Mouse (Mus musculus) liver, postnatal 0 days (tissue): ENCODE data around the gene Samd1. TPM values are rescaled to one million over a fixed set of nuclear protein-coding genes. Genes with fewer than 3 reads are reported as not detected.

Source experiments
- ATAC-seq: fragments of 200-750 bp; cut with Nextera tagmentation; 2 replicates; pipeline ENCODE4 v1.8.0; 2017; ENCODE audit warnings: mild to moderate bottlenecking, moderate library complexity
- DNase-seq: peaks from one replicate; pipeline ENCODE4 v3.0.0-alpha.2; 2016
- H3K27ac ChIP-seq: fragments of 300-500 bp; sonication (generic); 2 replicates; pipeline ENCODE4 v1.5.1; 2014; ENCODE audit warnings: antibody characterized with exemption, moderate library complexity, mild to moderate bottlenecking, low read depth
- H3K27me3 ChIP-seq: fragments of 300-500 bp; sonication (generic); 2 replicates; pipeline ENCODE4 v1.6.1; 2014; ENCODE audit warnings: low read length, control low read depth, mixed read lengths; ENCODE audit not compliant: insufficient read depth
- H3K36me3 ChIP-seq: fragments of 300-500 bp; sonication (generic); replicated peaks from 2 replicates; pipeline ENCODE4 v1.6.1; 2014; ENCODE audit warnings: mild to moderate bottlenecking, control low read depth, low read length, moderate library complexity, mixed read lengths; ENCODE audit not compliant: insufficient read depth
- H3K4me1 ChIP-seq: fragments of 300-500 bp; sonication (generic); 2 replicates; pipeline ENCODE4 v1.6.1; 2014; ENCODE audit warnings: antibody characterized with exemption, mild to moderate bottlenecking, control low read depth; ENCODE audit not compliant: insufficient read depth
- H3K4me2 ChIP-seq: fragments of 300-500 bp; sonication (generic); 2 replicates; pipeline ENCODE4 v1.6.1; 2014; ENCODE audit warnings: low read depth, mild to moderate bottlenecking, low read length, moderate library complexity, mixed read lengths
- H3K4me3 ChIP-seq: fragments of 300-500 bp; sonication (generic); 2 replicates; pipeline ENCODE4 v1.5.1; 2014; ENCODE audit warnings: low read depth, low read length
- H3K9ac ChIP-seq: fragments of 300-500 bp; sonication (generic); replicated peaks from 2 replicates; pipeline ENCODE4 v1.6.1; 2014; ENCODE audit warnings: mild to moderate bottlenecking, moderate library complexity
- H3K9me3 ChIP-seq: fragments of 300-500 bp; sonication (generic); 2 replicates; pipeline ENCODE4 v1.6.1; 2016; ENCODE audit warnings: mild to moderate bottlenecking, control low read depth, low read length, mixed read lengths
- CTCF ChIP-seq: sonication (generic); IDR thresholded peaks from 2 replicates; pipeline ENCODE4 v1.5.1; 2016; ENCODE audit warnings: antibody characterized with exemption, low read depth
- EP300 ChIP-seq: IDR thresholded peaks from 2 replicates; pipeline ENCODE4 v1.6.1; 2016; ENCODE audit warnings: antibody characterized with exemption, low read depth, mild to moderate bottlenecking
- WGBS: fragments of 180-500 bp; shearing (Covaris S2); extraction: QIAGEN DNeasy Blood & Tissue Kit; methylation state at CpG from one replicate; pipeline ENCODE4 v1.1.7; 2014; ENCODE audit not compliant: insufficient replicate concordance; 5-methylcytosine and 5-hydroxymethylcytosine counted together
- polyA plus RNA-seq: library from polyadenylated mRNA; unstranded; fragments of >200 nt; fragmentation: Nextera tagmentation; extraction: Ambion mirVana; gene quantifications from 2 replicates; pipeline ENCODE4 v1.2.1, GENCODE M21; 2015

Gene Samd1
- polyA plus RNA-seq, 1 experiment from 2014 or later, result 3.5 TPM

GRCm38 (mm10) chr8:83964015-83964765, 33.3 kb upstream of the Samd1 start:
- no peaks in the 10 kb centered on the region for H3K27me3 ChIP-seq
- H3K27ac ChIP-seq, result no peak overlapping the region
- DNase-seq, result peak; percentile 41
- H3K4me1 ChIP-seq, result 0 out of 2 replicates have a peak, but pooled peaks cover 6% of the 10 kb centered on the region
- H3K9me3 ChIP-seq, result no peaks in the 10 kb centered on the region
- TF ChIP-seq CTCF (no peak), EP300 (no peak)
- no peak overlapping the region for H3K4me2 ChIP-seq
- WGBS, result 78% methylated on average over 5 of the region's 5 CpGs
- H3K9ac ChIP-seq, result no peak overlapping the region
- peaks cover 35% of the 10 kb centered on the region for H3K36me3 ChIP-seq
- no peak overlapping the region for H3K4me3 ChIP-seq
- ATAC-seq, result peak; percentile 78

GRCm38 (mm10) chr8:83967701-83968100, 29.8 kb upstream of the Samd1 start:
- H3K4me3 ChIP-seq, result no peak overlapping the region
- peaks cover 38% of the 10 kb centered on the region for H3K36me3 ChIP-seq
- peaks cover 15% of the 10 kb centered on the region for H3K4me1 ChIP-seq
- ATAC-seq, result no peak
- H3K27ac ChIP-seq, result no peak overlapping the region
- no peaks in the 10 kb centered on the region for H3K27me3 ChIP-seq
- 92% methylated on average over 7 of the region's 7 CpGs for WGBS
- H3K9ac ChIP-seq, result no peak overlapping the region
- H3K9me3 ChIP-seq, result no peaks in the 10 kb centered on the region
- TF ChIP-seq CTCF (no peak), EP300 (no peak)
- H3K4me2 ChIP-seq, result no peak overlapping the region
- DNase-seq, result no peak

GRCm38 (mm10) chr8:83971121-83971520, 26.4 kb upstream of the Samd1 start:
- Histone ChIP-seq H3K36me3 (peaks cover 27% of the 10 kb centered on the region), H3K4me3 (no peak overlapping the region), H3K4me2 (no peak overlapping the region), H3K27ac (peak overlapping the region; percentile 81), H3K9ac (no peak overlapping the region), H3K4me1 (peaks cover 20% of the 10 kb centered on the region), H3K9me3 (no peaks in the 10 kb centered on the region), H3K27me3 (no peaks in the 10 kb centered on the region)
- DNase-seq, result no peak
- 76% methylated on average over 4 of the region's 4 CpGs for WGBS
- TF ChIP-seq CTCF (no peak), EP300 (no peak)
- ATAC-seq, result no peak

GRCm38 (mm10) chr8:83971661-83972060, 25.8 kb upstream of the Samd1 start:
- Histone ChIP-seq H3K27me3 (no peaks in the 10 kb centered on the region), H3K9me3 (no peaks in the 10 kb centered on the region), H3K4me3 (peak overlapping the region; percentile 83), H3K4me2 (peak overlapping the region; percentile 99), H3K27ac (peak overlapping the region; percentile 81), H3K36me3 (peaks cover 27% of the 10 kb centered on the region), H3K9ac (peak overlapping the region; percentile 62), H3K4me1 (peaks cover 21% of the 10 kb centered on the region)
- no peak for TF ChIP-seq CTCF
- no peak for TF ChIP-seq EP300
- DNase-seq (no peak), ATAC-seq (no peak)
- 73% methylated on average over 6 of the region's 6 CpGs for WGBS

GRCm38 (mm10) chr8:83972150-83973120, 25.0 kb upstream of the Samd1 start, which contains the start of gene Prkaca:
Gene Prkaca (plus strand): TSS chr8:83972993.
- H3K4me1 ChIP-seq, result peaks cover 28% of the 10 kb centered on the region

More at GRCm38 (mm10) chr8:83972150-83973120, 25.0 kb upstream of the Samd1 start, which contains the start of gene Prkaca:
- H3K27ac ChIP-seq, result peak within 1 kb of the TSS; percentile 81
- H3K4me3 ChIP-seq, result peak within 1 kb of the TSS; percentile 83
- ATAC-seq (peak; percentile 99), DNase-seq (peak; percentile 97)
- H3K9ac ChIP-seq, result peak within 1 kb of the TSS; percentile 80
- no peak for TF ChIP-seq EP300
- TF ChIP-seq CTCF, result no peak
- H3K9me3 ChIP-seq, result no peaks in the 10 kb centered on the region
- peaks cover 24% of the 10 kb centered on the region for H3K36me3 ChIP-seq
- under 1% methylated on average over 51 of the region's 94 CpGs for WGBS
- H3K4me2 ChIP-seq, result peak within 1 kb of the TSS; percentile 99
- H3K27me3 ChIP-seq, result no peaks in the 10 kb centered on the region
